Mouse (Mus musculus) 3T3-L1 (cell line): ENCODE results near the gene Pcdh15.
A peak's percentile ranks its signal among the peaks of the same experiment; 100 is the strongest.

Source experiments
- DNase-seq: peaks from one replicate; pipeline ENCODE4 v3.0.0-alpha.2; 2015; ENCODE audit warnings: low read depth, low spot score

The Pcdh15 gene

DNA sequence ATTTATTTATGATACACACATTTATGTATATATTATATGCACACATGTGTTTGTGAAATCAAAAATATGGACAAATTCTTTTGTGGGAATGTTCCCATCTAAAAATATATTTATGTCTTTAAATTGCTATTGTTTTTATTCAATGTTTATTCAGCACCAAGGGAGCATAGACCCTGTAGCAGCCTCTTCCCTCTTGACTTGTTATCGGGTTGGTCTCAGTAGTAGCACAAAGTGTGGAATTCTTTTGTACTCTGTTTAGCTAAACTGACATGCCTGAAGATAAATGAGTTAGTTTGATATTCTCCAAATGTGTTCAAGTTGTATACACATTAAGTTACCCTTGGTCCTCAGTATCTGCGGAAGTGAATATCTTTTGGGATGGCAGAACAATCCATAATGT lies 848.7 kb downstream of the Pcdh15 start:
- DNase-seq, result no peak

DNA sequence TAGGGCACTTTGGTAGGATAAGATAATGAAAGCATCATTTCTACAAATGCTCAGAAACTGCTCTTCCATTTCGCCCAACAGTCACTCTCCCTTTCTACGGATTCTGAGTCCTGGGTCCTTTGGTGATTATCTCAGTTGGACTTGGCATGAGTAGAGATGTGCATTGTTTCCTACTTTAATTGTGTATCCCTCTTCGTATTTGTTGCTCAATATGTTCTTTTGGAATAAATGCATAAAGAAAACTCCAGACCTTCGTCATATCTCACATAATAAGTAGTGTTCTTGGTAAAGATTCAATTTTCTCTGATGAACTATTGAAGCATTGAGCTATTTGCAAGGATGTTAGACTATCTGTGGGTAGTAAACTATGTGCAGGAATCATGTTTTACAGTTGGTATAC lies 854.2 kb downstream of the Pcdh15 start:
- no peak for DNase-seq

DNA sequence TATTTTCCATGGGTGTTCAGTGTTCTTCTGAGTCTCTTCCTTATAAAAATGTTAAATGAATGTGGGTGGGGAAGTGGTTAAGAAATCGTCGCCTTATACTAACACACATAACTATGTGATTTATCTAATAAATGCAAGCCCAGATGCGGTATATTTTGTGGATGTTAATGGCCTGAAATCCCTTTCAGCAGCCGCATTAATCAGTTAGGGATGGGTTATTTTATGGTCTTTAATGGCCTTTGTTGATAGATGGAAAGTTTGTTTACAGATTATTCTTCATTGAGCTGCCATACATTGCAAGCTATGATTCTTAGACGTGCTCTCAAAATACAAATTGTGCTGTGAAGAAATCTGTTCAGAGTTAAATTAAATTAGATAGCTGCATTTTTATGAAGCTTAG lies 884.9 kb downstream of the Pcdh15 start:
- DNase-seq, result no peak

DNA sequence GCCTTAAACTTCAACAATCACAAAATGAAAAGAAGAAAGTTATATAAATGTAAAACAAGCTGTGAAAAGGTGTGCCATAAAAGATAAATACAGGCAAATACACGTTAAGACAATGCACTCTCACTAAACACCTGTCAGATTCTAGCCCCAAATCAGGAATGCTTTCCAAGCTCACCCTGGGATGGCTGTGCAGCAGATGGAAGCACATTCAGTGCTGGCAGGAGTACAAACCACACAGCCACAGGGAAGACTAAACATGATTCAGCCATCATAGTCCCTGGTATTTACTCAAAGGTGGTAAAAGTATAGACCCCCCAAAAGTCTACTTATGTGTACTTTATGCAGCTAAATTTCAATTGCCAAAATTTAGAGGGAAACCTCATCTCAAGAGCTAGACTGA lies 909.7 kb downstream of the Pcdh15 start:
- no peak for DNase-seq

DNA sequence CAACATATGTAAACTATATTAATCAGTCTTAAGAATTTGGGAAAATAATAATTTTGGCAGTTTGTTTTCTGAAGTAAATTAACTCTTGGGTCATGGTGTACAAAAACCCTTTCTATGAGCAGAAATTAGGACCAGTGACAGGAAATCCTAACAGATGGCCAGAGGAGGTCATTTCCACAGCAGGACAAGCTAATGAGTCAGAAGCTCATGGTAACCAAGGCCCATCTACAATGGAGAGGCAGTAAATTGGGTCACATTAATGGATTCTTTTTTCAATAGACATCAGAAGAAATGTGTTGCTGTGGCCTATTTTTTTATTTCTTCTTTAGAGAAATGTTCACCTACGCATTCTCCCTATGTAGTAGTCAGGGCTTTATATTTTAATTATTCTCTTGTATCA lies 923.9 kb downstream of the Pcdh15 start:
- DNase-seq, result no peak

DNA sequence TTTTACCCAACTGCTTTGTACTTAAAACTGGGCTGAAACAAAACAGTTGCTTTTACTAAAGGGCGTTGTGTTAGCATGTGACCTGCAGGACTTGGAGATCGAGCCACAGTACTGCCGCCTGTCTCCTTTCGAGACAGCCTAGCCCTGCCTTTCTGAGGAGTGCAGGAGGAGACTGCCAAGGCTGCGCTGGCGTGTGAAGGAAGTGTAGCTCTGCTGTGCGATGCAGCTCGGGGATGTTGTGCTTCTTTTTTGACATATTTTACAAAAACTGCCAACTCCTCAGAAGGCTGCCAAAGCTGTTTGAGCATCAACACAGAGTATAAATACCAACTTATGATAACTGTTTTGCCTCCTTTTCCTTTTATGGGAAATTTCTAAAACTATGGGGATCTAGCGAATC lies 953.9 kb downstream of the Pcdh15 start:
- DNase-seq, result no peak

DNA sequence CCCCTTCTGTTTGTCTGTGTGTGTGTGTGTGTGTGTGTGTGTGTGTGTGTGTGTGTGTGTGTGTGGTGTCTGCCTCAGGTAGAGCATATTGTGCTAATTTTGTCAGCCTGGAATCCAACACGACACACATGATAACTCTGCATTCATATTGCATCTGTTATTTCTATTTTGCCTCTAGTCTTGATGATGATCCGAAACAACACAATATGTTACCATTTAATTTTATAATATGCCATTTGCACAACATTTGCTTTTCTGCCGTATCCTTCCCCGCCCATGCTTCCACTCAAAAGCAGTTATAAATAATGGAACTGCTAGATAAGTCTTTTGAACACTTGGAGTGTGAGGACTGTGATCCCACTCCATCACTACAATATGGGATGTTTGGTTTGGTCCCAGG lies 987.5 kb downstream of the Pcdh15 start:
- DNase-seq, result no peak

DNA sequence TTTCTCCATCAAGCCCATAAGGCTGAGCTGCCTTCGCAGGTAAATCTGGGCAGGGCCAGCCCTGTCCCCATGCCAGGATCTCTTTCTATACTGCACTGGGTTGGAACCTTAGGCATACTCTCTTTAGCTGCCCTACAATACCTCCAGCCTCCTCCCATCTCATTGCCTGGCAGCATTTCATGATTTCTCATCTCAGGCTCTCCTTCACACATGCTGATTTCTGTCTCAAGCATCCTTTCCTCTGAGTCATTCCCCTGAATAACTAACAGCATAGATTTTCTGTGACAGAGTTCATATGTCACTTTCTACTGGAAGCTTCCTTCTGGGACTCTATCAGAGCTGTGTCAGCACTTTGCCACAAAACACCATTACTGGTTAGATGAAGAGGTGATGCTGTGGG lies 999.2 kb downstream of the Pcdh15 start:
- DNase-seq, result no peak

DNA sequence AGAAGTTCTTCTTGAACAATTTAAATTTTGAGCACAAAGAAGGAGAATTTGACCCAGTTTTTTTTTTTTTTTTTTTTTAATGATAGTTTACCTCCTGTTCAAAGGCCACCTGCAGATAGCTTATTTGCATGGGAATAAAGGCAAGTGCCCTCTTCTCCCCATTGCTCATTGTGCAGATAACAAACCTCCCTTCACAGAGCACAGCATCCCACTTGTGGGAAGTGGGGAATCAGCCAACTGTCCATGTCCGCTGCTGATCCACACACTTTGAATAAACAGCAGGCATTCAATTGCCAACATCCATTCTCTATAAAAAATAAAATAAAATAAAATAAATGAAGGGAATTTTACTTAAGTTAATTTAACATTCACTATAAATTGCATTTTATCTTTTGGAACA lies 1015.0 kb downstream of the Pcdh15 start:
- DNase-seq, result no peak

DNA sequence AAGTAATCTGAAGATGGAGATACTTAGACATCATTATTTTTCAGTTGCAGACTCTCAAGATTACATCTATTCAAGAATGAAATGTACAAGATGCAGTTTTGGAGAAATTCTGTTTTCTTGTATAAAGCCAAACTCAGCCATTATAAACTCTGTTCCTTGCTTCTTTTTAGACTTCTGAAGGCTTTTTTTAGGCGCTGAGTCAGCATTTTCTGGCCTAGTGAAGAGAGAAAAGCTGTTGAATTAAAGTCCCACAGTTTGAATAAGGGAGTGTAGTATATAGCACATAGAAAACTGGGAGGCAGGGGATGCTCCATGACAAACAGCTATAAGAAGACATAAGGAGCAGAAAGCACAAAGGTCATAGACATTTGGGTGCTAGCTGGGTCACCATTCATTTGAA lies 1017.7 kb downstream of the Pcdh15 start:
- no peak for DNase-seq

DNA sequence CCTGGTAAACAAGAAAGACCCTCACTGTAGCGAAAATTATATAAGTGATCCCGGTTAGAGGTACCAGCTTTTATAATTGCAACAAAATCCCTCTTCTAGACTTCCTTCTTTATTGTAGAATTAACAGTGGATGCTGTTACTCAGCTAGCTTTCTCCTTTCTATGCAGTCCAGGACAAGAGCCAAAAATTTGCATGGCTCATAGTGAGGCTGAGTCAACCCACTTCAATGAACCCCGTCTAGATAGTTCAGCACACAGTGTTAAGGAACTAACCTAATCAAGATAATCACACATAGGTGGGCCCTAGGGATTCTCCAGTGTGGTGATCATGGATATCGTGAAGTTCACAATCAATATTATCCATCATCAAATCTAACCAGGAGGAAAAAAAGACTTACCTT lies 1024.3 kb downstream of the Pcdh15 start:
- DNase-seq, result no peak

DNA sequence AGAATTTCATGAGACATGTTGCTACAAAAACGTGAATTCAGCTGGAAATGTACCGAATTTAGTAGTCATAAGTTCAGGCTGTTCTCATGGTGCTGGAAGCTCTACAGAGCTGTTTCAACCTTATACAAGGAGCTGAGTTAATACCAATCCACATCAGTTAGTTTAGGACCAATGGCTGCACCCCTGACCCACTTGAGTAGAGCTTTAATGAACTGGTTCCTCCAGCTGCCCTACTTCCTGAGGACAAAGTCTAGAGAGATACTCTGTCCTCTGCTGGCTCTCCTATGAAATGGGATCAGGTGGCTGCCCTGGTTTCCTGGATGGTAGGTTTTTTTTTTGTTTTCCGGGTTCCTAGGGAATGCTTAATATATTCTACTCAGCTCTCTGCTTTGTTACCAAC lies 1030.0 kb downstream of the Pcdh15 start:
- DNase-seq, result no peak

DNA sequence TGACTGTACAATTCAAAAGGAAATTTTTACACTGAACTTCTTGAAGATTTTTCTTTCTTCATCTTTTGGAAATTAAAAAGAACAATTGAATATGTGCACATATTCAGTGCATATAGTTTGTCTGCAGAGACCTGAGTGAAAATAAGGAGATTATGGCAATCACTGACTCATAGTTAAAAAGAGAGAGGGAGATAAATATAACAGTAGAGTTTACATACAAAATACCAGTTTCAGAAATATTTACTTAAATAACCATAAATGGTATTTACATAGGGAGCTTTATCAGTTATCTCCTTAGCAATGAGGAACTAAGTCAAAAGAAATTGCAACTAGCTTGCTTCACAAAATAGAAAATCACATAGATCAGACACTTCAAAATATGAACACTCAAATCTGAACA lies 1030.5 kb downstream of the Pcdh15 start:
- no peak for DNase-seq

DNA sequence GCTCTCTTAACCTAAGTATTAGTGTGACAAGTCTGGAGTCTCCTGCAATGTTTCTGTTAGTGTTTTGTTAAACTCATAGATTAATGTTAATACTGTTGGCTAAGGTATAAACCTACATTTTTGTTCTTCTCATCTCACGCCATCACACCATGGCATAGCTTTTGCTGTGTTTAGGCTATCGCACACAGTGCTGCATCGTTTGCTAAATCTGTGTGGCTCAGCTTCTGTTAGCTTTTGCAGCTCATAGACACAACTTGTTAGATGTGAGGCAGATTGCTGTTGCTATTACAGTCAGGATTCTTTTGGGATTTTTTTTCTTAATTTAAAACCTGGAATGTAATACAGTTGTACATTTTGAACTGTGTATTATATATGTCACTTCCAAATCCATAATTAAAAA lies 1031.7 kb downstream of the Pcdh15 start:
- no peak for DNase-seq

DNA sequence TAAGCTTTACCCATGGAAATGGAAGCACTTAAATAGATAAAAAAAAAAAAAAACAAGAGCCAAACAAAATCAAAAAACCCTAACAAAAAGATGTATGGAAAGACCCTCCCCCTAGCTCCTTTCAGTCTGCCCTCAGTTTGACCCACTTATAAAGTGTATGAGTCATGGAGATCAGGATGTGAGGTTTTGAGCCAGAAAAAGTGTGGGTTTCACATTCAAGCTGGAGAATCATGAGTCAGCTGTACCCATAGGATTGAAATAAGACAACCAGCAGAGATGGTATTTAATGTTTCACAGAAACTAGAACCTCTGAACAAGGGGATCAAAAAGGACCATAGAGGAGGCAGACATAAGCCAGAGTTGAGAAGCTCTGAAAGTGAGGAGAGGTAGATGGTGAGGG lies 1048.8 kb downstream of the Pcdh15 start:
- DNase-seq, result peak; percentile 13

DNA sequence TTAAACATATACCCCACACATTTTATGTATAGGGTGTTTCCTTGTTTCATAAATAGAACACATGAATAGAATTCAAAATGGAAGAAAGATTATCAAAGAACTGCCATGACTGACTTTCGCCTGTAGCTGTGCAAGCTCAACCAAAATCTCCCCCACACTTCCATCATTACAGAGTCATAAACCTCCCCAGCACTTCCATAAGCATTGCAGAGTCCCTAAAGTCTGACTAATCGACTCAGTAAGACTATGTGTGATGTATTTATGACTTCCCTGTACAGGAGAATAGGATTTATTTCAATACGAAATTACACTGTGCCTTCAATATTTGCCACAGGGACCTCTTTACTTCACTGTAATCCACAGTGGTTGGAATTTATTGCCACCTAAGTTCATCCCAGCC lies 1082.8 kb downstream of the Pcdh15 start:
- DNase-seq, result no peak

DNA sequence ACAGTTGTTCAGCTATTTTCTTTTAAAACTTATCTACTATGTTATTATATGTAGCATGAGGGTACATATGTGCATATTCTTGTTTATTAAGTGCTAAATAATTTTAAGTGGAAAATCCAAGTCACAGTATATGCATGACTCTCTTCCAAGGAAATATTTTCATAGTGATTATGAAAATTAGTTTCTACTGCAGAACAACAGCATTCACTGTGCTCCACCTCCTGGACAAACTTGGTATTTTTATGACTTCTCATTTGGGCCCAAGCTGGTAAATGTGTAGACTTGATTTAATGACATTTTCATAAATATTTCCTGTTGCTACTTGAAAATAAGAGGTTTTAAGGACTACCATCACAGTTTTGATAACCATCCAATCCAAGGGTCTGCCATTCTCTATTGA lies 1104.5 kb downstream of the Pcdh15 start:
- DNase-seq, result peak; percentile 62

DNA sequence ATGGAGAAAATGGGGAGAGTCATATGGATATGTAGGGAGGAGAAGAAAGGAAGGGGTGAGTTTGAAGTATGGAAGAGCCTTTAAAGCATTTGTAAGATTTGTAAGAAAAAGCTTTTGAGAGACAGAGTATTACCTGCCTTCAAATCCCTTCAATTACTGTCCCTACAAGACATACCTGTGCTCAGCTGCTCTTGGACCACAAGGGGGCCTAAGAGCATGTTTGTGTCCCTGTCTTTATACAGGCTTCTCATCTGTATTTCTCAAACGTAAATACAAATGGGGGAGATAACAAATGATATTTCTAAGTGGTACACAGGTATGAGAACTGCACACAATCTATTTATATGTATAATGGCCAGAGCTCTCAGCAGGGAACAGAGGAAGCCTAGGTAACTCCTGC lies 1118.1 kb downstream of the Pcdh15 start:
- DNase-seq, result peak; percentile 13

DNA sequence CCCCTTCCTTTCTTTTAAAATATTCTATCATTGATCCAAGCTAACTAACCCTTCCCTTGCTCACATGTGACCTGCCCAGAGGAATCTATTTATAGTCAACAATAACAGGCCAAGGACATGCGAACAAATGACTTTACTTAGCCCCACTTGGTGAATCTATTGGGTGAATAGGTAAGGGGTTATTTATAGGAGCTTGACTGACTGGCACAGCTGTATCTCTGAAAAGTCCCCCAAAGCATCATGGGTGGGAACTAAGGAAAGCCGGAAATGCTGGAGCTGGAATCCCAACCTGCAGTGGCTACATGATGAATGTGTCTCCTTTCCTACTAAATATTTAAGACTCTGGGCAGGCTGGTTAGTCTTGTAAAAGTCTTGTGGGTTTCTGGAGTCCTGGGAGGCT lies 1121.3 kb downstream of the Pcdh15 start:
- no peak for DNase-seq

DNA sequence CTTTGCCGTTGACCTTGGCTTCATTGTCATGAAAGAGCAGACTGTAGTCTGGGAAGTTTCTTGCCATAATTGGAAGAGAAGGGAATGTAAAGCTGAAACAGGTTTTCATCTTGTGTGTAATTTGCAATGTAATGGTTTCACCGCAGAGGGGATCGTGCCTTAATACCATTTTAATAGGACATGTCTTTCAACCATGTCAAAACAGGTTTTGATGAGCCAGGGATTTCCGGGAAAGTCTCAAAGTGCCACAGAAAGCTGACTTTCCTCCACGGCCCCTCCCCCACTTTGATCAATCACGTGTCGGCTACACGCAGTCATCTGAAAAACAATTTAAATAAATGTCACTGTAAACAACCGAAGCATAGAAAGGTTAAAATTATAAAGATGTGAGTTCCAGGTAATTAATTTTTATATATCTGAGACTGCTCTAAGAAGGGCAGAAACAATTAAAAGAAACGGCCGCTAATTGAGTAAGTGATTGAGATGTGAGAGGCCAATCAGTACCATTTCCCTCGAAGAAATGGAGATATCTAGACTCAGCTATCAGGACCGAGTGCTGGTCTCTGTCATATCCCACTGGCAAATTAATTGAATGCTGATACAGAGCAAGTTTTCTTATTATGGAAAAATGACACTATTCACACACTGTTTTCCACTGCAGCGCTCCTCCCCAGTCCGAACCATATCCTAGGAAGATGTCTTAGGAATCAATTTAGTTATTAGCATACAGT lies 1158.7 kb downstream of the Pcdh15 start:
- DNase-seq, result no peak

DNA sequence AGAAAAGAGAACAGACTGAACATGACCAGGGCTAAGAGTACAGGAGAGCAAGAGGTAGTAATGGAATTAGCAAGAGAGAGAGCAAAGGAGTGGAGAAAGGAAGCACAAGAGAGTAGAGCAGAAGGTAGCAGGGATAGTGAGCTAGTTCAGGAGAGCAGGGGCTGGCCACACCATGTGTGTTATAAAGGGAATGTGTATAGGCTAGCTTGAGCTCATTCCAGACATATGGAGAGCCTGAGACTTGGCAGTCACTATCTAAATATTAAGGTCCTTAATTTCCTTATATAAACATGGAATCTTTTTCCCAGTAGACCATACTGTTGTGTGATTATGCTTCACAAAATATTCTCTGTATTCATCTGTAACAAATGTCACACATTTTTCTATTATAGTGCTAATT lies 1159.5 kb downstream of the Pcdh15 start:
- no peak for DNase-seq

DNA sequence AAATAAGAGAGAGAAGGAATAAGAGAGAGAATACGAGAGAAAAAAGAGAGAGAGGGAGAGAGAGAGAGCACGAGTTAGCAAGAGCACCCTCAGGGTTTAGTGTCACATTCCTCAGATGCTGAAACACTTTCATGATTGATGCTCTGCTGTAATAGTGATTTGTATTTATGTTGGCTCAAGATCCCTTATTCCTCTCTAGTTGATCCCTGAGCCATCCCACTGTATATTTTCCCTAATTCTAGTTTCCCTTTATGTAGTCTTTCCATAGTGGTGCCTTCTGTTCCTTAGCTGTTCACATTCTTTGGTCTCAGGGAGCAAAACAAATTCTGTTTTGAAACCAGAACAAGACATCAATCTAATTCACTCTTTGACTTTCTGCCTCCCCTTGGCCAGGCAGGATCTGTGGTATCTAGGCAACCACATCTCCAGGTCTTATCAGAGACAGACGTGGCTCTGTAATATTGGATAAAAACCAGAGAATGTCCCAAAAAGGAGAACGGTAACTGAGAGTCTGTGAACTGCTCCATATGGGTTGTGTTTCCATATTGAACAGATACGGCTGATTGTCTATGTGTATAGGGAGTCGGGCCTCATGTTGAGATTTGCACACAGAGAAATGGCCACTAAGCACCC lies 1170.6 kb downstream of the Pcdh15 start:
- no peak for DNase-seq

DNA sequence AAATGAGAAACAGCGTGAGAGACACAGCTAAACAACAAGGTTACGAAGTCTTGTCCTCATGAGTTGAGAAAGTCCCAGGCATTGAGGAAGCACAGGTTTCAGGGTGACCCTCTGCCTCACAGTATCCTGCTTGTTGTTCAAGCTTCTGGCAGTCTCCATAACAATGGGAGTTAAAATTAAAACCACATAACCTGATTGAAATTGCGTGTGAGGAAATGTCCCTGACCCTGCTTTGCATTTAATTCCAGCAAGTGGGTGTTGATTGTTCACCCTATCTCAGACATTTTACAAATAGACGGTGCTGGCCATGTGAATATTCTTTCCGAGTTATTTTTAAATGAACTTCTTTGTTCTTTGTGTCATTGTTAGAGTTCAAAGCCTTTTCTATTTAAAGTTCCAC lies 1171.8 kb downstream of the Pcdh15 start:
- DNase-seq, result no peak

DNA sequence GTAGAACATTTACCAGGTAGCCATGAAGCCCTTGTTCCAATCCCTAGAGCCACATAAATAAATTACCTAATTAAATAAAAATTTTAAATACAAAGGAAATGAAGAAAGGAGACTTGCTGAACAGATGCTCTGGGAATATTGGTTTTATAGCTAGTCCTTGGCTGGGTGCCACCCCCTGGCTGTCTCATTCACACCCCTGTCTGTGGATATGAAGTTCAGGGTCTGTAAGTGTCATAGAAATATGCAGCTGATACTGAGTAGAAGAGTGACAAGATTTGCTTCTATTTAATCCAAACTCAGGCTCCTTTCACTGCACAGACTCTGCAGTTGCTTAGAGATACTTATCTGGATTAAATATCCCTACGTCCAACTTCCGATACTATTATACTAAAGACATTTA lies 1205.0 kb downstream of the Pcdh15 start:
- no peak for DNase-seq
